Mouse (Mus musculus): ENCODE measurements at regions not wholly inside any gene's neighbourhood (a gene's known extent, or its start where the extent isn't known, plus 50 kb on each side); places are given as distances from the start of the nearest gene placed in this dataset.
"Not testable (repeated sequence)": the region's sequence is repeated elsewhere in the genome, so short reads cannot be mapped to it uniquely, and the experiment has no call there.

GRCm38 (mm10) chr13:5540321-5540720 is 321.0 kb upstream of the Klf6 start:
- DNase-seq (ENCODE audit: low spot score in 2 of 2): no peak

- DNase-seq (ENCODE audit: low spot score in 2 of 2): no peak
Measured at GRCm38 (mm10) chr13:5545521-5545920, 315.8 kb upstream of the Klf6 start.

GRCm38 (mm10) chr13:5546011-5546410 is 315.3 kb upstream of the Klf6 start:
- DNase-seq (ENCODE audit: low spot score in 2 of 2): no peak

GRCm38 (mm10) chr13:5546937-5547336 is 314.3 kb upstream of the Klf6 start:
- DNase-seq (ENCODE audit: low spot score in 2 of 2): no peak

DNA sequence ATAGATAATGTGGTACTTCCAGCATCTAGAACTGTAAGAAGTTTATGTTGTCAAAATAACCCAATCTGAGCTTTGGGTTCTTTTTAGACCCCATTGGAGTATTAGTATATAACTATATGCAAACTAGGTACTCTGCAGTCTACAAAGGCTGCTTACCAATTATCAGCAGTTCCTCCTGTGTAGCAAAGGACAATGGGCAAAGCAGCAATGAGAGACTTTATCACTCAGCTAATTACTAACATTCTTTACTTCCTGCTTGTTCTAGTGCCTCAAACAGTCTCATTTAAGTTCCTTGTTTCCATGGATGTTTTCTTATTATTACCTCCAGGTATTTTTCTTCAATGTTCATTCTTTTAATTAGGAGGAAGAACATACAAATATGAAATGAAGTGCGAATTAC is 312.5 kb upstream of the Klf6 start:
- no peak for DNase-seq (ENCODE audit: low spot score in 2 of 2)

GRCm38 (mm10) chr13:5549175-5549574 is 312.1 kb upstream of the Klf6 start:
- no peak for DNase-seq (ENCODE audit: low spot score in 2 of 2)

DNA sequence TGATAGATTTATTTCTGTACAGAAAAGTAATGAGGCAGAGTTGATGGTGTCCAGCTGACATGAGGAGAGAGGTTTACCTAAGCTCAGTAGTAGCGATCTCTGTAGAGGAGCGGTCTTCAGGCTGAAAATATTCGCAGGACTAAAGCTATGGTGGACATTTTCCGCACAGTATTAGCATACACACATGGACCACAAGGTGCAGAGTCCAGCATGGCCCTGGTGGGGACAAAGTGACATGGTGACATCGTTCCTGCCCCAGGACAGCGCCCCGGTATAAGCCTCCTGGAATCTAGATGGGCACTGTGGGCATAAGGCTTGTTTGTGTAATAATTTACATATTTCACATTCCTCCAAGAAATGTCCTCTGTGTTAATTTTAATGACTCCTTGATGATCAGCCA is 311.5 kb upstream of the Klf6 start:
- no peak for DNase-seq (ENCODE audit: low spot score in 2 of 2)

GRCm38 (mm10) chr13:5550354-5550753 is 310.9 kb upstream of the Klf6 start:
- no peak for DNase-seq (ENCODE audit: low spot score in 2 of 2)

- no peak for DNase-seq (ENCODE audit: low spot score in 2 of 2)
Measured at GRCm38 (mm10) chr13:5551131-5551530, 310.2 kb upstream of the Klf6 start.

GRCm38 (mm10) chr13:5553461-5553860 is 307.8 kb upstream of the Klf6 start:
- no peak for DNase-seq (ENCODE audit: low spot score in 2 of 2)

GRCm38 (mm10) chr13:5558095-5558494 is 303.2 kb upstream of the Klf6 start:
- no peak for DNase-seq (ENCODE audit: low spot score in 2 of 2)

- DNase-seq (ENCODE audit: low spot score in 2 of 2): no peak
Measured at GRCm38 (mm10) chr13:5566479-5566878, 294.8 kb upstream of the Klf6 start.

- no peak for DNase-seq (ENCODE audit: low spot score in 2 of 2)
Measured at GRCm38 (mm10) chr13:5566896-5567295, 294.4 kb upstream of the Klf6 start.

GRCm38 (mm10) chr13:5569579-5569978 is 291.7 kb upstream of the Klf6 start:
- no peak for DNase-seq (ENCODE audit: low spot score in 2 of 2)

DNA sequence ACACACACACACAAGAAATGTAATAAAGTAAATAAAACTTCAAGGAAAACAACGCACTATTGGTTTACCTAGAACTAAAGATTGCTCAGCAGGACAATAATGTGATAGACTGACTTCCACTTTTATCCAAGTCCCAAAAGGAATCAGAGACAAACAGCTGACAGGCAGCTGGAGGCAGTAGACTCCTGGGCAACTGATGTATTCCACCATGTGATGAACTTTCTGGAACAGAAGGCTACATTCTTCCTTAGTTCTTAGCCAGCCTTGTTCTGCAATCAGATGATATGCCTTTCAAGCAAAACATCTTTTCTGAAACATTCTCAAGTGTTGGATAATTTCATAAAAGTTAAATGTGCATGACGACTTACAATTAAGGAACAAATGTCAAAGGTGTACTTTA is 290.9 kb upstream of the Klf6 start:
- no peak for DNase-seq (ENCODE audit: low spot score in 2 of 2)

DNA sequence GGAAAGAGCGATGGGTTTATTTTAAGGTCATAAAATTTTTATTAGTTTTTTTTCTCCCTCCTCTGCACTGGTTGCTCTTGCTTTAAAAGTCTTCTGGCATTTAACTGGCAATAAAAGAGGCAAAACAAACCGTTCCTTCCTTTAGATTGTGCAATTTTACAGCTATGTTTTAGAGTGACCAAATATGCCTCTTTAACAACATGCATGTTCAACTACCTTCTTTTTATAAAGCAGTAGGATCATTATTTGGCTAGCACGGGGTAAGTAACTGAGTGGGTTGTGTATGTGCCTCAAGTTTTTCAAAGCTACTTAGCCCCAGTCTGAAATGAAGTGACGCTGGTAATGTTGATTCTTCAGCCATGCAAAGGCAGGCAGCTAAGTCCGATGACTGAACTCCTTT is 284.7 kb upstream of the Klf6 start:
- no peak for DNase-seq (ENCODE audit: low spot score in 2 of 2)

- DNase-seq (ENCODE audit: low spot score in 2 of 2): not testable (repeated sequence)
Measured at GRCm38 (mm10) chr13:5583681-5584080, 277.6 kb upstream of the Klf6 start.

DNA sequence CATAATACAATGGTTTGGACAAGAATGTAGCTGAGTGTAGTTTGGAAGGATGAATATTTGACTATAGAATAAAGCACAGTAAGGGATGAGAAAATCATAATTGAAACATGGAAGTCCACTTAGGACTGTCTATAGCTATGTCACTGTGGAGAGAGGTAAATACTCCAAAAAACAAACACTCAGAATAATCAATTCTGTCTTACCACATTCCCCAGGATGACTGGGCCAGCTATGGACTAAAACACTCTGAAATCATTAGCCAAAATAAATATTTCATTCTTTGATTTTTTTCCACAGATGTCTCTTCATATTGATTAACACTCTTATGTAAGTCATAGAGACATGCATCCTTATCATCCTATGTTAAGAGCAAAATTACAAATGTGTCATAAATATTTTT is 274.1 kb upstream of the Klf6 start:
- DNase-seq (ENCODE audit: low spot score in 2 of 2): no peak

GRCm38 (mm10) chr13:5591286-5591685 is 270.0 kb upstream of the Klf6 start:
- no peak for DNase-seq (ENCODE audit: low spot score in 2 of 2)

DNA sequence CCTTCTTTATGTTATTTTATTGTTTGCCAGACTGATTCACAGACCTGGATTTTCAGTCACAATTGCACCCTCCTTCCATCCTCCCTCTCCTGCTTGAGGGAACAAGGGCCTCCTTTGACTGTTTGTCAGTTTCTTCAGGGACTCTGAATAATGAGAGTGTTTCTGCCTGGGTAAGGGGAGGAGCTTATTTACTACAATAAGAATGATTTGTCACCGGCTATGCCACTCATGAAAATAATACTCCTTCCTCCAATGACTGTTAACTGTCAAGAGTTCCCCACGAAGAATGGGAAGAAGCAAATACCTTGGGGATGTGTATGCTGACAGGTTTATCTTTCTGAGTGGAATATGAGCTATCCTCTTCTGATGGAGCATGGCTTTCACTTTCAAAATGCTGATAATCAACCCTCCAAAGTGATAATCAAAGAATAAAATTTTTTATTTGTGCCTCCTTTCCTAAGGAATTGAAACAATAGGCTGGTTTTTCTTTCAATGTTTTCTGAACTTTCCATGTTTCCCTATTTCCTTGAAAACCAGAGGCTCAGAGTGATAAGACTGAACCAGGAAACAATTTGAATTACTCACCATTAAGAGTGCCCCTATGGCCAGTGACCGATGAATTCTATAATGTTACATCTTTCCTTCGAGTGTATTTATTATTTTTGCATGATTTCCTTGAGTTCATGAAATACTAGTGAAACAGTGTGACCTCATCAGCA is 269.3 kb upstream of the Klf6 start:
- no peak for DNase-seq (ENCODE audit: low spot score in 2 of 2)

- DNase-seq (ENCODE audit: low spot score in 2 of 2): no peak
Measured at GRCm38 (mm10) chr13:5592556-5593061, 268.7 kb upstream of the Klf6 start.

GRCm38 (mm10) chr13:5601648-5602047 is 259.6 kb upstream of the Klf6 start:
- DNase-seq (ENCODE audit: low spot score in 2 of 2): no peak

- DNase-seq (ENCODE audit: low spot score in 2 of 2): no peak
Measured at GRCm38 (mm10) chr13:5603905-5604596, 257.2 kb upstream of the Klf6 start.

Measured in spleen, postnatal 36 days (tissue).